Mouse (Mus musculus): ENCODE measurements around the gene Jarid2.

DNA sequence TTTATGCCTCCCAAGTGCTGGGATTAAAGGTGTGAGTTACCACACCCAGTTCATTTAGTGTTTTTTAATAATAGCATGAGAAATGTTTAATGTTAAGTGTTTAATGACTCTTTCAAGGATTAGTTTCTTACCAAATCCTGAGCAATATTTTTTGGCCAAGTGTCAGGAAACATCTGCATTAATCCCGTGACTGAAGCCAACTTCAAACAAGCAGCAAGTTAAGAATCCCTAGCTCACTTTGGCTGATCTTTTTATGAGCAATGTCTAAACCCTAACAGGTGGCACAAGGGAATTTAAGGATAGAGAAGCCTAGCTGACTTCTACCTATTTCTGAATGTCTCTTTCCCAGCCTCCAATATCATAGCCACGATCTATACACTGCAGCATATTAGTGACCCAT lies 60.7 kb downstream of the Jarid2 start:
- TF ChIP-seq POLR2A (IDR thresholded peaks at IDR 0.05; ENCODE audit: borderline replicate concordance, insufficient read depth, low read length) (no peak), CTCF (IDR thresholded peaks at IDR 0.05; ENCODE audit: borderline replicate concordance, insufficient read depth, low read depth, low read length) (no peak)

Data from cerebellum, adult 2 months (tissue).